Mouse (Mus musculus) midbrain, embryonic 14.5 days (tissue): ENCODE results near the gene Tgif1. TPM values are rescaled to one million over a fixed set of nuclear protein-coding genes. Genes with fewer than 3 reads are reported as not detected.

Experiments
- ATAC-seq: fragments of 200-750 bp; cut with Nextera tagmentation; 2 replicates; pipeline ENCODE4 v1.8.0; 2017; ENCODE audit warnings: moderate number of reproducible peaks, moderate library complexity; ENCODE audit not compliant: low FRiP score, low TSS enrichment
- DNase-seq: peaks from one replicate; pipeline ENCODE4 v3.0.0-alpha.2; 2015
- H3K27ac ChIP-seq: fragments of 300-500 bp; sonication (generic); replicated peaks from 2 replicates; pipeline ENCODE4 v1.5.1; 2014; ENCODE audit warnings: mild to moderate bottlenecking, low read depth, low read length, moderate library complexity
- H3K27me3 ChIP-seq: fragments of 300-500 bp; sonication (generic); 2 replicates; pipeline ENCODE4 v1.6.1; 2014; ENCODE audit warnings: low read length, control low read depth, mixed read lengths; ENCODE audit not compliant: control insufficient read depth, insufficient read depth
- H3K36me3 ChIP-seq: fragments of 300-500 bp; sonication (generic); 2 replicates; pipeline ENCODE4 v1.6.1; 2014; ENCODE audit warnings: low read length, control low read depth; ENCODE audit not compliant: control insufficient read depth, insufficient read depth
- H3K4me1 ChIP-seq: fragments of 300-500 bp; sonication (generic); 2 replicates; pipeline ENCODE4 v1.6.1; 2014; ENCODE audit warnings: mild to moderate bottlenecking, antibody characterized with exemption, low read length, control low read depth; ENCODE audit not compliant: control insufficient read depth, insufficient read depth
- H3K4me2 ChIP-seq: fragments of 300-500 bp; sonication (generic); 2 replicates; pipeline ENCODE4 v1.6.1; 2014; ENCODE audit warnings: mild to moderate bottlenecking, low read length, moderate library complexity
- H3K4me3 ChIP-seq: fragments of 300-500 bp; sonication (generic); replicated peaks from 2 replicates; pipeline ENCODE4 v1.5.1; 2014; ENCODE audit warnings: low read depth, low read length
- H3K9ac ChIP-seq: fragments of 300-500 bp; sonication (generic); replicated peaks from 2 replicates; pipeline ENCODE4 v1.6.1; 2014; ENCODE audit warnings: mild to moderate bottlenecking, low read length, moderate library complexity
- H3K9me3 ChIP-seq: fragments of 300-500 bp; sonication (generic); 2 replicates; pipeline ENCODE4 v1.6.1; 2016; ENCODE audit warnings: low read length, control low read depth, mixed read lengths; ENCODE audit not compliant: control insufficient read depth
- WGBS: fragments of 180-500 bp; shearing (Covaris S2); extraction: QIAGEN DNeasy Blood & Tissue Kit; methylation state at CpG from one replicate; pipeline ENCODE4 v1.1.7; 2014; 5-methylcytosine and 5-hydroxymethylcytosine counted together
- polyA plus RNA-seq: library from polyadenylated mRNA; unstranded; fragments of >200 nt; fragmentation: Nextera tagmentation; extraction: Ambion mirVana; gene quantifications from 2 replicates; pipeline ENCODE4 v1.2.1, GENCODE M21; 2014

Gene Tgif1
- polyA plus RNA-seq, 1 experiment from 2014 or later, result 16.5 TPM

GRCm38 (mm10) chr17:70848511-70849398, 4.6 kb downstream of the Tgif1 start:
- under 1% methylated on average over 23 of the region's 23 CpGs for WGBS
- H3K4me3 ChIP-seq, result peak overlapping the region; percentile 53
- H3K27me3 ChIP-seq, result peaks cover 11% of the 10 kb centered on the region; the same call in 1 of the 2 replicates
- peaks cover 37% of the 10 kb centered on the region for H3K4me1 ChIP-seq
- H3K9me3 ChIP-seq, result no peaks in the 10 kb centered on the region
- no peaks in the 10 kb centered on the region for H3K36me3 ChIP-seq
- peak overlapping the region; percentile 66 for H3K27ac ChIP-seq
- ATAC-seq, result no peak
- H3K4me2 ChIP-seq, result peak overlapping the region; percentile 97
- H3K9ac ChIP-seq, result peak overlapping the region; percentile 46
- peak; percentile 46 for DNase-seq

GRCm38 (mm10) chr17:70847751-70848510, 5.4 kb downstream of the Tgif1 start:
- Histone ChIP-seq H3K4me2 (peak overlapping the region; percentile 97), H3K9ac (no peak overlapping the region; the same call in 1 of the 2 replicates), H3K4me1 (peaks cover 33% of the 10 kb centered on the region), H3K9me3 (no peaks in the 10 kb centered on the region), H3K27me3 (peaks cover 11% of the 10 kb centered on the region; the same call in 1 of the 2 replicates), H3K36me3 (no peaks in the 10 kb centered on the region), H3K4me3 (peak overlapping the region; percentile 53), H3K27ac (peak overlapping the region; percentile 66)
- ATAC-seq (no peak), DNase-seq (peak; percentile 49)
- under 1% methylated on average over 17 of the region's 17 CpGs for WGBS

- Histone ChIP-seq H3K9ac (no peak overlapping the region), H3K4me1 (peaks cover 33% of the 10 kb centered on the region), H3K4me2 (peak overlapping the region; percentile 97), H3K27me3 (peaks cover 11% of the 10 kb centered on the region; the same call in 1 of the 2 replicates), H3K36me3 (no peaks in the 10 kb centered on the region), H3K4me3 (no peak overlapping the region), H3K9me3 (no peaks in the 10 kb centered on the region), H3K27ac (no peak overlapping the region)
- DNase-seq (peak; percentile 75), ATAC-seq (no peak)
- WGBS, result 5% methylated on average over 4 of the region's 4 CpGs
Observed at GRCm38 (mm10) chr17:70847086-70847485, 6.3 kb downstream of the Tgif1 start.

GRCm38 (mm10) chr17:70846111-70846644, 7.2 kb downstream of the Tgif1 start:
- 0 out of 2 replicates have a peak, but pooled peaks cover 4% of the 10 kb centered on the region for H3K27me3 ChIP-seq
- 85% methylated on average over 8 of the region's 8 CpGs for WGBS
- H3K9me3 ChIP-seq, result no peaks in the 10 kb centered on the region
- H3K9ac ChIP-seq, result no peak overlapping the region
- no peak overlapping the region for H3K4me2 ChIP-seq
- H3K36me3 ChIP-seq, result no peaks in the 10 kb centered on the region
- H3K4me1 ChIP-seq, result peaks cover 25% of the 10 kb centered on the region
- DNase-seq, result no peak
- no peak overlapping the region for H3K4me3 ChIP-seq
- no peak for ATAC-seq
- no peak overlapping the region for H3K27ac ChIP-seq

- Histone ChIP-seq H3K27me3 (0 out of 2 replicates have a peak, but pooled peaks cover 3% of the 10 kb centered on the region), H3K4me1 (peaks cover 21% of the 10 kb centered on the region), H3K9ac (no peak overlapping the region), H3K36me3 (no peaks in the 10 kb centered on the region), H3K4me3 (no peak overlapping the region), H3K4me2 (no peak overlapping the region), H3K9me3 (no peaks in the 10 kb centered on the region), H3K27ac (no peak overlapping the region)
- no peak for DNase-seq
- no peak for ATAC-seq
- WGBS, result 93% methylated on average over 2 of the region's 2 CpGs
Observed at GRCm38 (mm10) chr17:70845543-70845942, 7.8 kb downstream of the Tgif1 start.

GRCm38 (mm10) chr17:70844971-70845370, 8.4 kb downstream of the Tgif1 start:
- H3K4me1 ChIP-seq, result peaks cover 17% of the 10 kb centered on the region; the same call in 1 of the 2 replicates
- no peak overlapping the region for H3K4me3 ChIP-seq
- ATAC-seq (no peak), DNase-seq (peak; percentile 58)
- no peak overlapping the region for H3K4me2 ChIP-seq
- H3K27me3 ChIP-seq, result no peaks in the 10 kb centered on the region
- WGBS, result 65% methylated on average over 10 of the region's 10 CpGs
- no peak overlapping the region for H3K27ac ChIP-seq
- no peak overlapping the region for H3K9ac ChIP-seq
- H3K9me3 ChIP-seq, result no peaks in the 10 kb centered on the region
- no peaks in the 10 kb centered on the region for H3K36me3 ChIP-seq

- H3K4me2 ChIP-seq, result no peak overlapping the region
- H3K9me3 ChIP-seq, result no peaks in the 10 kb centered on the region
- no peak overlapping the region for H3K9ac ChIP-seq
- no peaks in the 10 kb centered on the region for H3K36me3 ChIP-seq
- ATAC-seq, result no peak
- H3K27me3 ChIP-seq, result no peaks in the 10 kb centered on the region
- H3K4me3 ChIP-seq, result no peak overlapping the region
- 82% methylated on average over 4 of the region's 4 CpGs for WGBS
- H3K27ac ChIP-seq, result no peak overlapping the region
- no peak for DNase-seq
- H3K4me1 ChIP-seq, result peaks cover under 1% of the 10 kb centered on the region; the same call in 1 of the 2 replicates
Observed at GRCm38 (mm10) chr17:70843252-70843651, 10.1 kb downstream of the Tgif1 start.

GRCm38 (mm10) chr17:70838533-70838932, 14.8 kb downstream of the Tgif1 start:
- Histone ChIP-seq H3K36me3 (no peaks in the 10 kb centered on the region), H3K4me1 (0 out of 2 replicates have a peak, but pooled peaks cover 4% of the 10 kb centered on the region), H3K27me3 (no peaks in the 10 kb centered on the region), H3K4me3 (no peak overlapping the region), H3K27ac (no peak overlapping the region), H3K9me3 (no peaks in the 10 kb centered on the region), H3K4me2 (no peak overlapping the region), H3K9ac (no peak overlapping the region)
- DNase-seq (no peak), ATAC-seq (no peak)
- WGBS, result 56% methylated on average over 5 of the region's 5 CpGs
